Mouse (Mus musculus) midbrain, embryonic 15.5 days (tissue): ENCODE measurements around the gene Tbx10. TPM values are rescaled to one million over a fixed set of nuclear protein-coding genes. Genes with fewer than 3 reads are reported as not detected.
A peak's percentile ranks its signal among the peaks of the same experiment; 100 is the strongest.
"Not testable (repeated sequence)": the region's sequence is repeated elsewhere in the genome, so short reads cannot be mapped to it uniquely, and the experiment has no call there.

Experiments used
- ATAC-seq: fragments of 200-750 bp; cut with Nextera tagmentation; replicated peaks from 2 replicates; pipeline ENCODE4 v1.8.0; 2017; ENCODE audit warnings: moderate TSS enrichment
- H3K27ac ChIP-seq: fragments of 300-500 bp; sonication (generic); 2 replicates; pipeline ENCODE4 v1.5.1; 2015; ENCODE audit warnings: mild to moderate bottlenecking, inconsistent platforms
- H3K27me3 ChIP-seq: fragments of 300-500 bp; sonication (generic); replicated peaks from 2 replicates; pipeline ENCODE4 v1.6.1; 2015; ENCODE audit warnings: inconsistent platforms
- H3K36me3 ChIP-seq: fragments of 300-500 bp; sonication (generic); replicated peaks from 2 replicates; pipeline ENCODE4 v1.6.1; 2015; ENCODE audit warnings: inconsistent platforms
- H3K4me1 ChIP-seq: fragments of 300-500 bp; sonication (generic); 2 replicates; pipeline ENCODE4 v1.6.1; 2015; ENCODE audit warnings: inconsistent platforms
- H3K4me2 ChIP-seq: fragments of 300-500 bp; sonication (generic); 2 replicates; pipeline ENCODE4 v1.6.1; 2015; ENCODE audit warnings: inconsistent platforms, mild to moderate bottlenecking, moderate library complexity
- H3K4me3 ChIP-seq: fragments of 300-500 bp; sonication (generic); 2 replicates; pipeline ENCODE4 v1.5.1; 2015; ENCODE audit warnings: mild to moderate bottlenecking, inconsistent platforms
- H3K9ac ChIP-seq: fragments of 300-500 bp; sonication (generic); 2 replicates; pipeline ENCODE4 v1.6.1; 2015; ENCODE audit warnings: mild to moderate bottlenecking, inconsistent platforms
- H3K9me3 ChIP-seq: fragments of 300-500 bp; sonication (generic); 2 replicates; pipeline ENCODE4 v1.6.1; 2016; ENCODE audit warnings: inconsistent platforms
- WGBS: fragments of 180-500 bp; shearing (Covaris S2); methylation state at CpG from one replicate; pipeline ENCODE4 v1.1.7; 2015; ENCODE audit warnings: mixed read lengths; 5-methylcytosine and 5-hydroxymethylcytosine counted together
- polyA plus RNA-seq: library from polyadenylated mRNA; unstranded; fragments of >200 nt; fragmentation: Nextera tagmentation; extraction: Ambion mirVana; gene quantifications from 2 replicates; pipeline ENCODE4 v1.2.1, GENCODE M21; 2015

Tbx10 gene
- polyA plus RNA-seq, 1 experiment from 2014 or later = not detected

GRCm38 (mm10) chr19:4037154-4037787 lies 44.7 kb downstream of the Tbx10 start:
- peak; percentile 53 for ATAC-seq
- H3K36me3 ChIP-seq, H3K27me3 ChIP-seq, H3K9me3 ChIP-seq: not testable (repeated sequence)
- H3K9ac ChIP-seq = peak overlapping the region; percentile 60
- H3K4me1 ChIP-seq = peaks cover 20% of the 10 kb centered on the region
- 19% methylated on average over 8 of the region's 8 CpGs for WGBS
- H3K4me3 ChIP-seq = peak overlapping the region; percentile 53
- peak overlapping the region; percentile 67 for H3K27ac ChIP-seq
- H3K4me2 ChIP-seq = peak overlapping the region; percentile 77

GRCm38 (mm10) chr19:4037788-4038232 lies 45.3 kb downstream of the Tbx10 start, which contains the start of gene Gstp1:
Gene Gstp1 (minus strand): TSS chr19:4037985.
- Histone ChIP-seq H3K36me3 (0 out of 2 replicates have a peak, but pooled peaks cover 4% of the 10 kb centered on the region), H3K4me2 (peak within 1 kb of the TSS; percentile 77), H3K27ac (peak within 1 kb of the TSS; percentile 67), H3K9me3 (no peaks in the 10 kb centered on the region), H3K27me3 (no peaks in the 10 kb centered on the region), H3K4me3 (peak within 1 kb of the TSS; percentile 53), H3K4me1 (peaks cover 20% of the 10 kb centered on the region), H3K9ac (peak within 1 kb of the TSS; percentile 60)
- peak; percentile 90 for ATAC-seq
- under 1% methylated on average over 26 of the region's 26 CpGs for WGBS

DNA sequence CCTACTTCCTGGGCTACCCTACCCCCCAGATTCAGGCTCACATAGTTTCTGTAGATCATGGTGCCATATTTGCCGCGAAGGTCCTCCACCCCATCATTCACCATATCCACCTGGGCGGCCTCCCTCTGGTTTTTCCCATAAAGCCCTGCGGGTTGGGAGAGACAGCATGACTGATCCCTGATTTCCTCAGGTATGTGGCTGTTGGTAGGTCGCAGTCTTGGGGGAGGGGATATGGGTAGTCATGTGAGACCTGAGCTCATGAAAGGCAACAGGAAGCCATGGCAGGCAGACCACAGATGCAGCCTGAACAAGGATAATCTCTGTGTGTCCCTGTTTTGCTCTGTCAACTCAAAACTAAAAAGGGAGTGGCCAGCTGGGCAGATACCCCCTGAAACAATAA lies 48.4 kb downstream of the Tbx10 start:
- not testable (repeated sequence) for H3K36me3 ChIP-seq, ATAC-seq, H3K4me2 ChIP-seq, H3K27ac ChIP-seq, H3K9ac ChIP-seq, H3K27me3 ChIP-seq, H3K9me3 ChIP-seq, H3K4me3 ChIP-seq
- H3K4me1 ChIP-seq = peaks cover 21% of the 10 kb centered on the region
- WGBS = 92% methylated on average over 5 of the region's 5 CpGs

DNA sequence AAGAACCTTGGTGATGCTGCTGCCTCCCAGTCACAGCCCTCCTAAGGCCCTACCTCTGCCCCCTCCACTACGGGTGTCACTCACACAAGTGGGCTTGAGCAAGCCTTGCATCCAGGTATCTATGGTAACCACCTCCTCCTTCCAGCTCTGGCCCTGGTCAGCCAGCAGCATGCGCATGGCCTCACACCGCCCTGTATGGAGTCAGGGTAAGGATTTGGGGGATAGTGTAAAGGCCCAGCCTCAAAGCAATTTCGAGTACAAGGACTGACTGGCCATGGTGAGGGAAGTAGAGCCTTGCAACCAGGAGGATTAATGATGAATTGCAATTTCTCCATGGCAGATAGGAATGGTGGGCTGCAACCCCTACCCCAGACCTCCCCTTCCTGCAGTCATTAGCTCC lies 48.9 kb downstream of the Tbx10 start:
- not testable (repeated sequence) for H3K4me3 ChIP-seq, ATAC-seq, H3K27ac ChIP-seq, H3K36me3 ChIP-seq, H3K9ac ChIP-seq, H3K9me3 ChIP-seq, H3K4me2 ChIP-seq, H3K27me3 ChIP-seq
- WGBS = 90% methylated on average over 4 of the region's 4 CpGs
- peaks cover 16% of the 10 kb centered on the region for H3K4me1 ChIP-seq

DNA sequence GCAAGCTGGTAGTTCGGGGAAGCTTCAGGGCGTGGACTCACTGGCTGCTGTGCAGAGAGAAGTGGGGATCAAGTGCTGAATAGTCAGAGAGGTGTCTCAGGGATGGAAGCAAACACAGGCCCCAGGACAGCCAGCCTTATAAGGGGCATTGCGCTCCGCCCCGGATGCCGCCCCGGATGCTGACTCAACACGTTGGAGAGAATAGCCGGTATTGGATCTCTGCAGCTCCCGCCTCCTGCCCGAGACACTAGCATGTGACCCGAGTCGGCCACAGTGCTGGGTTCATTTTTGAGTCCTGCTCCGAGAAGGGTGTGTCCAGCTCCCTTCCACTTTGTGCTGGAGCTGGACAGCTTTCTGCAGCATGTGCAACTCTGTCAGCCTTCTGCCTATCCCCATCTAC lies 49.6 kb downstream of the Tbx10 start:
- Histone ChIP-seq H3K4me3 (no peak overlapping the region), H3K4me2 (no peak overlapping the region), H3K27me3 (no peaks in the 10 kb centered on the region), H3K9me3 (no peaks in the 10 kb centered on the region), H3K4me1 (peaks cover 13% of the 10 kb centered on the region), H3K9ac (no peak overlapping the region), H3K27ac (no peak overlapping the region), H3K36me3 (no peaks in the 10 kb centered on the region)
- no peak for ATAC-seq
- 80% methylated on average over 14 of the region's 14 CpGs for WGBS

DNA sequence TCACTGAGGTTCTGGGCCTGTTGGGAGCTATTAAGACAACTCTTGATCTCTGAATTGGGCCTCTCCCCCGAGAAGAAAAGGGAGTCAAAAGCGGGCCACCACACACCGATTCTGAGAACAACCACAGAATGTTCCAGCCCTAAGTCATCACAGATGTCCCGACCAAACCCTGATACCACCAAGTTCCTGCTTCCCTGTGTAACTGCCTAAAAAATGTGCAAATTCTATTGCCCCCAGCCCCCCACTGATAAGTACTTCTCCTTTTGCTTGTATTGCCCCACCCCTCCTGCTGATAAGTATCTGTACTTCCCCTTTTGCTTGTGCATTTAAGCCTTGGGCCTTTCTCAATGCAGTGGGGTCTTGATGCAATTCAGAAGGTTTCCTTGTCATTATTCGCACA lies 51.6 kb downstream of the Tbx10 start:
- not testable (repeated sequence) for H3K9me3 ChIP-seq, ATAC-seq, H3K4me1 ChIP-seq, H3K27ac ChIP-seq, H3K27me3 ChIP-seq, H3K9ac ChIP-seq, H3K36me3 ChIP-seq, H3K4me2 ChIP-seq, H3K4me3 ChIP-seq
- 87% methylated on average over 5 of the region's 5 CpGs for WGBS

GRCm38 (mm10) chr19:4045966-4046865 lies 53.7 kb downstream of the Tbx10 start, which contains the start of gene Gstp2:
Gene Gstp2 (minus strand): TSS chr19:4046023.
- Histone ChIP-seq H3K4me3 (no peak within 1 kb of the TSS), H3K27ac (no peak within 1 kb of the TSS), H3K36me3 (no peaks in the 10 kb centered on the region), H3K9me3 (no peaks in the 10 kb centered on the region), H3K4me1 (0 out of 2 replicates have a peak, but pooled peaks cover 2% of the 10 kb centered on the region), H3K27me3 (no peaks in the 10 kb centered on the region), H3K4me2 (peak within 1 kb of the TSS; percentile 18; the same call in 1 of the 2 replicates), H3K9ac (no peak within 1 kb of the TSS)
- no peak for ATAC-seq
- WGBS = 57% methylated on average over 16 of the region's 16 CpGs

GRCm38 (mm10) chr19:4046866-4047254 lies 54.3 kb downstream of the Tbx10 start:
- Histone ChIP-seq H3K4me2 (no peak overlapping the region), H3K27me3 (no peaks in the 10 kb centered on the region), H3K4me3 (no peak overlapping the region), H3K9ac (no peak overlapping the region), H3K9me3 (no peaks in the 10 kb centered on the region), H3K27ac (no peak overlapping the region), H3K4me1 (0 out of 2 replicates have a peak, but pooled peaks cover 2% of the 10 kb centered on the region), H3K36me3 (no peaks in the 10 kb centered on the region)
- 83% methylated on average over 8 of the region's 8 CpGs for WGBS
- no peak for ATAC-seq

- WGBS = 14% methylated on average over 4 of the region's 4 CpGs
- no peak overlapping the region for H3K9ac ChIP-seq
- no peaks in the 10 kb centered on the region for H3K9me3 ChIP-seq
- no peak overlapping the region for H3K27ac ChIP-seq
- no peak for ATAC-seq
- 0 out of 2 replicates have a peak, but pooled peaks cover 2% of the 10 kb centered on the region for H3K4me1 ChIP-seq
- no peak overlapping the region for H3K4me3 ChIP-seq
- H3K36me3 ChIP-seq = no peaks in the 10 kb centered on the region
- no peaks in the 10 kb centered on the region for H3K27me3 ChIP-seq
- no peak overlapping the region for H3K4me2 ChIP-seq
Observed at GRCm38 (mm10) chr19:4047859-4048258, 55.3 kb downstream of the Tbx10 start.

- H3K36me3 ChIP-seq, ATAC-seq, H3K27me3 ChIP-seq, H3K9ac ChIP-seq, H3K4me2 ChIP-seq, H3K9me3 ChIP-seq, H3K4me1 ChIP-seq, H3K4me3 ChIP-seq, H3K27ac ChIP-seq: not testable (repeated sequence)
- WGBS = 84% methylated on average over 5 of the region's 5 CpGs
Observed at GRCm38 (mm10) chr19:4049069-4049468, 56.5 kb downstream of the Tbx10 start.
